Mouse (Mus musculus): ENCODE data around the gene Slc30a7. TPM values are rescaled to one million over a fixed set of nuclear protein-coding genes. Genes with fewer than 3 reads are reported as not detected.

Slc30a7 gene
- polyA plus RNA-seq, 1 experiment from 2014 or later, result 27.5 TPM

GRCm38 (mm10) chr3:115892341-115892740 is 114.9 kb downstream of the Slc30a7 start:
- Histone ChIP-seq H3K9me3 (replicated peaks) (no peaks in the 10 kb centered on the region), H3K4me2 (no peak overlapping the region), H3K27me3 (no peaks in the 10 kb centered on the region), H3K4me3 (replicated peaks) (no peak overlapping the region), H3K27ac (no peak overlapping the region), H3K4me1 (peaks cover 3% of the 10 kb centered on the region; the same call in 1 of the 2 replicates), H3K36me3 (peaks cover 13% of the 10 kb centered on the region), H3K9ac (no peak overlapping the region)
- ATAC-seq (replicated peaks; ENCODE audit: low FRiP score), result no peak
- 88% methylated on average over 4 of the region's 4 CpGs for WGBS

Small RNA genes lying within 50 kb of the gene (microRNA-seq; reads per million reads assigned to microRNA genes)
- not detected for gene Mir669n

Other genes with a start within 250 kb of the Slc30a7 start
- 27.4 and 28.4 TPM in 2 replicates for gene Dph5, start 119.6 kb downstream of the Slc30a7 start, polyA plus RNA-seq (2015; fragmentation: Nextera tagmentation; extraction: Ambion mirVana)
- 19.9 TPM in 2 replicates for gene Extl2, start 56 bp upstream of the Slc30a7 start, polyA plus RNA-seq (2015; fragmentation: Nextera tagmentation; extraction: Ambion mirVana)
- gene Vcam1, start 122.3 kb upstream of the Slc30a7 start, polyA plus RNA-seq (2015; fragmentation: Nextera tagmentation; extraction: Ambion mirVana), result 41.7 and 42.2 TPM in 2 replicates
- 0.82 and 1.0 TPM in 2 replicates for gene Gpr88, start 246.1 kb upstream of the Slc30a7 start, polyA plus RNA-seq (2015; fragmentation: Nextera tagmentation; extraction: Ambion mirVana)